Mouse (Mus musculus) stomach, postnatal 0 days (tissue): Measurements from ENCODE around the gene Vmn2r31. TPM values are rescaled to one million over a fixed set of nuclear protein-coding genes. Genes with fewer than 3 reads are reported as not detected.
"Not testable (repeated sequence)": the region's sequence is repeated elsewhere in the genome, so short reads cannot be mapped to it uniquely, and the experiment has no call there.

Source experiments
- ATAC-seq: fragments of 200-750 bp; cut with Nextera tagmentation; 2 replicates; pipeline ENCODE4 v1.8.0; 2017; ENCODE audit not compliant: low FRiP score, low TSS enrichment
- DNase-seq: peaks from one replicate; pipeline ENCODE4 v3.0.0-alpha.2; 2016; ENCODE audit warnings: low spot score
- H3K27ac ChIP-seq: fragments of 300-500 bp; sonication (generic); replicated peaks from 2 replicates; pipeline ENCODE4 v1.5.1; 2014; ENCODE audit warnings: mild to moderate bottlenecking, control low read depth
- H3K27me3 ChIP-seq: fragments of 300-500 bp; sonication (generic); 2 replicates; pipeline ENCODE4 v1.6.1; 2014; ENCODE audit warnings: low read length; ENCODE audit not compliant: control insufficient read depth, insufficient read depth
- H3K36me3 ChIP-seq: fragments of 300-500 bp; sonication (generic); 2 replicates; pipeline ENCODE4 v1.6.1; 2014; ENCODE audit warnings: low read length, mixed read lengths; ENCODE audit not compliant: control insufficient read depth, insufficient read depth
- H3K4me1 ChIP-seq: fragments of 300-500 bp; sonication (generic); replicated peaks from 2 replicates; pipeline ENCODE4 v1.6.1; 2014; ENCODE audit warnings: antibody characterized with exemption; ENCODE audit not compliant: control insufficient read depth, insufficient read depth
- H3K4me2 ChIP-seq: fragments of 300-500 bp; sonication (generic); replicated peaks from 2 replicates; pipeline ENCODE4 v1.6.1; 2014; ENCODE audit warnings: low read depth, mild to moderate bottlenecking, control low read depth, moderate library complexity
- H3K4me3 ChIP-seq: fragments of 300-500 bp; sonication (generic); 2 replicates; pipeline ENCODE4 v1.5.1; 2014; ENCODE audit warnings: low read depth, low read length, control low read depth
- H3K9ac ChIP-seq: fragments of 300-500 bp; sonication (generic); 2 replicates; pipeline ENCODE4 v1.6.1; 2014; ENCODE audit warnings: mild to moderate bottlenecking, low read length, control low read depth, mixed read lengths
- H3K9me3 ChIP-seq: fragments of 300-500 bp; sonication (generic); 2 replicates; pipeline ENCODE4 v1.6.1; 2016; ENCODE audit warnings: low read length; ENCODE audit not compliant: control insufficient read depth
- WGBS: fragments of 180-500 bp; shearing (Covaris S2); extraction: QIAGEN DNeasy Blood & Tissue Kit; methylation state at CpG from one replicate; pipeline ENCODE4 v1.1.7; 2014; 5-methylcytosine and 5-hydroxymethylcytosine counted together
- polyA plus RNA-seq: library from polyadenylated mRNA; unstranded; fragments of >200 nt; fragmentation: Nextera tagmentation; extraction: Ambion mirVana; gene quantifications from 2 replicates; pipeline ENCODE4 v1.2.1, GENCODE M21; 2015

The Vmn2r31 gene
- polyA plus RNA-seq = 0.01 TPM in 1 of 2 replicates, not detected in the other

- not testable (repeated sequence) for ATAC-seq, H3K27me3 ChIP-seq, H3K4me3 ChIP-seq, H3K4me2 ChIP-seq, H3K9ac ChIP-seq, DNase-seq, H3K4me1 ChIP-seq, H3K36me3 ChIP-seq, H3K9me3 ChIP-seq, H3K27ac ChIP-seq
Observed at GRCm38 (mm10) chr7:7399603-7400002, at the start of gene Vmn2r31. Gene Vmn2r31 (minus strand): TSS chr7:7399703.

GRCm38 (mm10) chr7:7374431-7374830, 25.1 kb downstream of the Vmn2r31 start, which contains the start of gene Gm45783:
Gene Gm45783 (minus strand): TSS chr7:7374573.
- not testable (repeated sequence) for H3K27me3 ChIP-seq, H3K9me3 ChIP-seq, H3K4me3 ChIP-seq, H3K9ac ChIP-seq, H3K27ac ChIP-seq, H3K4me1 ChIP-seq, H3K36me3 ChIP-seq, DNase-seq, H3K4me2 ChIP-seq, ATAC-seq
- WGBS = 51% methylated on average over 12 of the region's 12 CpGs

- WGBS = no CpG with 5 or more reads among the region's 1 CpGs
- not testable (repeated sequence) for ATAC-seq, DNase-seq, H3K27ac ChIP-seq, H3K27me3 ChIP-seq, H3K9ac ChIP-seq, H3K4me2 ChIP-seq, H3K4me3 ChIP-seq, H3K4me1 ChIP-seq, H3K9me3 ChIP-seq, H3K36me3 ChIP-seq
Observed at GRCm38 (mm10) chr7:7337509-7337908, 62.0 kb downstream of the Vmn2r31 start, which contains the start of gene Vmn2r30. Gene Vmn2r30 (minus strand): TSS chr7:7337609.

Other genes with a start within 250 kb of the Vmn2r31 start
- gene Zfp418, start 228.4 kb downstream of the Vmn2r31 start, polyA plus RNA-seq = 1.2 and 1.4 TPM in 2 replicates
- gene Zfp772, start 189.7 kb downstream of the Vmn2r31 start, polyA plus RNA-seq = 6.9 and 7.4 TPM in 2 replicates
- gene Vmn2r29, start 152.4 kb downstream of the Vmn2r31 start, polyA plus RNA-seq = 0.27 and 0.34 TPM in 2 replicates
- gene Gm45844, start 121.4 kb downstream of the Vmn2r31 start, polyA plus RNA-seq = 1.8 and 2.3 TPM in 2 replicates
- gene Clcn4, start 98.9 kb downstream of the Vmn2r31 start, polyA plus RNA-seq = 34.6 and 35.5 TPM in 2 replicates
- gene Vmn2r30, start 62.1 kb downstream of the Vmn2r31 start, polyA plus RNA-seq = 0.01 TPM in 1 of 2 replicates, not detected in the other
- gene Gm45783, start 25.1 kb downstream of the Vmn2r31 start, polyA plus RNA-seq = not detected in 2 replicates
- gene Vmn2r32, start 80.3 kb upstream of the Vmn2r31 start, polyA plus RNA-seq = not detected in 2 replicates
- not detected in 2 replicates for gene Vmn2r33, start 167.1 kb upstream of the Vmn2r31 start, polyA plus RNA-seq